Mouse (Mus musculus): ENCODE measurements at regions not wholly inside any gene's neighbourhood (a gene's known extent, or its start where the extent isn't known, plus 50 kb on each side); places are given as distances from the start of the nearest gene placed in this dataset.
"Not testable (repeated sequence)": the region's sequence is repeated elsewhere in the genome, so short reads cannot be mapped to it uniquely, and the experiment has no call there.

- ATAC-seq (ENCODE audit: low FRiP score, low TSS enrichment): no peak
- WGBS: 60% methylated on average over 2 of the region's 2 CpGs
- H3K36me3 ChIP-seq (ENCODE audit: insufficient read depth, low read length): no peaks in the 10 kb centered on the region
- no peaks in the 10 kb centered on the region for H3K27me3 ChIP-seq (ENCODE audit: insufficient read depth, low read length)
- no peak overlapping the region for H3K4me2 ChIP-seq (replicated peaks; ENCODE audit: low read depth, low read length)
- no peak overlapping the region for H3K9ac ChIP-seq (replicated peaks; ENCODE audit: low read length)
- H3K4me3 ChIP-seq (ENCODE audit: low read length): no peak overlapping the region
- no peaks in the 10 kb centered on the region for H3K4me1 ChIP-seq (ENCODE audit: insufficient read depth, low read length)
- no peak overlapping the region for H3K27ac ChIP-seq (ENCODE audit: low read length)
- H3K9me3 ChIP-seq (ENCODE audit: low read length): no peaks in the 10 kb centered on the region
Measured at GRCm38 (mm10) chr12:77035676-77036075, 73.7 kb upstream of the Max start.

DNA sequence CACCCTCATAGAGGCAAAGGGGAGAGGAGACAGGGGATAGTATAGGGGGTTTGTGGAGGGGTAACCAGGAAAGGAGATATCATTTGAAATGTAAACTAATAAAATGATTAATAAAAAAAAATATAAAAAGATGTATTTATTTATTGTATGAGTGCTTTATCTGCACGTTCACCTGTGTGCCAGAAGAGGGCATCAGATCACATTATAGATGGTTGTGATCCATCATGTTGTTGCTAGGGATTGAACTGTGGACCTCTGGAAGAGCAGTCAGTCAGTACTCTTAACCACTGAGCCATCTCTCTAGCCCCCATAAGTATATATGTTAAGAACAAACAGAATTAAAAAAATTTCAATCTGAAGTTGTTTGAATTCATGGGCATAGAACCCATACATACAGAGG is 69.4 kb upstream of the Max start:
- Histone ChIP-seq H3K36me3 (ENCODE audit: insufficient read depth, low read length) (no peaks in the 10 kb centered on the region), H3K27ac (ENCODE audit: low read length) (no peak overlapping the region), H3K4me2 (replicated peaks; ENCODE audit: low read depth, low read length) (no peak overlapping the region), H3K9ac (replicated peaks; ENCODE audit: low read length) (no peak overlapping the region), H3K4me3 (ENCODE audit: low read length) (no peak overlapping the region), H3K27me3 (ENCODE audit: insufficient read depth, low read length) (no peaks in the 10 kb centered on the region), H3K9me3 (ENCODE audit: low read length) (no peaks in the 10 kb centered on the region), H3K4me1 (ENCODE audit: insufficient read depth, low read length) (no peaks in the 10 kb centered on the region)
- ATAC-seq (ENCODE audit: low FRiP score, low TSS enrichment): no peak
- 65% methylated on average over 1 of the region's 1 CpGs for WGBS

DNA sequence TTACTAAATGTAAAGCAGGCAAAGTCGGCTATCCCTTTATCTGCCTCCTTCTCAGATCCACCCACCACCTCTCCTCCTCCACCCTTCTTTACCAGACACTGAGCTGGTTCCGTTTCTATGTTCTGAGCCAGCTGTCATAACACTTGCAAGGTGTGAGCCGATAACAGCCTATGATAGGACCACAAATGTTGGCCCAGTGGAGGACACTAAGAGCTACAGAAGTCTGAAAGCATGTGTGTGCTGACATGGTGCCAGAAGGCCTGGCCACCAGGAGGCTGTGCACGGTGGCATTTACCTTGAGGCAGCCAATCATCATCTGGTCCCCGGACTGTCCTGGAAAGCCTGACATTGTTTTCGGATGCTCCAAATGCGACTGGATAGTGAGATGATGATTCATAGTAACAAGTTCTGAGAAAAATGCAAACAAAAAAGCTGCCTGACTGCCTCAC is 63.5 kb upstream of the Max start:
- H3K36me3 ChIP-seq (ENCODE audit: insufficient read depth, low read length): no peaks in the 10 kb centered on the region
- no peak overlapping the region for H3K4me3 ChIP-seq (ENCODE audit: low read length)
- H3K27me3 ChIP-seq (ENCODE audit: insufficient read depth, low read length): no peaks in the 10 kb centered on the region
- no peak overlapping the region for H3K4me2 ChIP-seq (replicated peaks; ENCODE audit: low read depth, low read length)
- WGBS: 66% methylated on average over 7 of the region's 7 CpGs
- H3K9me3 ChIP-seq (ENCODE audit: low read length): no peaks in the 10 kb centered on the region
- H3K27ac ChIP-seq (ENCODE audit: low read length): no peak overlapping the region
- no peak for ATAC-seq (ENCODE audit: low FRiP score, low TSS enrichment)
- H3K4me1 ChIP-seq (ENCODE audit: insufficient read depth, low read length): no peaks in the 10 kb centered on the region
- no peak overlapping the region for H3K9ac ChIP-seq (replicated peaks; ENCODE audit: low read length)

DNA sequence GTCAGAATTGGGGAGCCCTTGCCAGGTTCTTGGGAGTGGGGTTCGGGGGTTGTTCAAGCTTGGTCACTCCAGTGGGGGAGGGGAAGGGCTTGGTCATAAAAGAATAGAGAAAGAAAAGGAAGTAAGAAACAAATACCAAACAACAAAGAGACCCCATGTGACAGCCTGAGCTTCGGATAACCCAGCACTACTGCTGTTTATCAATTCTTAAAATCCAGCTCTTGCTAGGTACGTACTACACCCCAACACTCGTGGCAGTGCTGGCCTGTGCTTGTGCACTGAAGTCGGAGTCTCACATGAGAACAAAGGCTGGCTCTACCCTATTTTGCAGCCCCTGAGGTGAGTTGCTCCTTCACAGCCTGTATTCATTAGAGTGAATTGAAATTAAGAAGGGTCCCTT is 60.5 kb upstream of the Max start:
- Histone ChIP-seq H3K4me1 (ENCODE audit: insufficient read depth, low read length) (no peaks in the 10 kb centered on the region), H3K9me3 (ENCODE audit: low read length) (no peaks in the 10 kb centered on the region), H3K4me2 (replicated peaks; ENCODE audit: low read depth, low read length) (no peak overlapping the region), H3K27me3 (ENCODE audit: insufficient read depth, low read length) (no peaks in the 10 kb centered on the region), H3K36me3 (ENCODE audit: insufficient read depth, low read length) (no peaks in the 10 kb centered on the region), H3K4me3 (ENCODE audit: low read length) (no peak overlapping the region), H3K27ac (ENCODE audit: low read length) (no peak overlapping the region), H3K9ac (replicated peaks; ENCODE audit: low read length) (no peak overlapping the region)
- ATAC-seq (ENCODE audit: low FRiP score, low TSS enrichment): no peak
- 64% methylated on average over 5 of the region's 5 CpGs for WGBS

DNA sequence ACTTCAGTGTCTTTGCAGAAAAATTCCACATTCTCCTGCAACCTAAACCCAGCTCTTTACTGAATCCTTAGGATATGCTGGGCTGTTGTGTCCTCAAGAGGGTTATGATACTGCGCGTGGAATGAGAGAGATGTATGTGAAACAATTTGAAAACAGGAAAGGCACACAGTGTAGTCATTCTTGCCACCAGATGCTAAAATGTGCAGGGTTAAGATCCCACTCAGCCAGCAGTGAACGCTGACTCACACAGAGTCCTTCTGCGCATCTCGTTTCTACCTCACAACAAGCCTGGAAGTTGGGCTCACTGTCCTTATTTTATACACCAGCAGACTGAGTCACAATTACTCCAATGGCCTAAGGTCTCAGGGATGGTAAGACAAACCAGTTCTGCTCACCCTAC is 59.9 kb upstream of the Max start:
- H3K4me1 ChIP-seq (ENCODE audit: insufficient read depth, low read length): no peaks in the 10 kb centered on the region
- no peaks in the 10 kb centered on the region for H3K27me3 ChIP-seq (ENCODE audit: insufficient read depth, low read length)
- ATAC-seq (ENCODE audit: low FRiP score, low TSS enrichment): no peak
- H3K9ac ChIP-seq (replicated peaks; ENCODE audit: low read length): no peak overlapping the region
- H3K27ac ChIP-seq (ENCODE audit: low read length): no peak overlapping the region
- no peak overlapping the region for H3K4me3 ChIP-seq (ENCODE audit: low read length)
- no peaks in the 10 kb centered on the region for H3K36me3 ChIP-seq (ENCODE audit: insufficient read depth, low read length)
- H3K4me2 ChIP-seq (replicated peaks; ENCODE audit: low read depth, low read length): no peak overlapping the region
- no peaks in the 10 kb centered on the region for H3K9me3 ChIP-seq (ENCODE audit: low read length)
- 89% methylated on average over 5 of the region's 5 CpGs for WGBS

DNA sequence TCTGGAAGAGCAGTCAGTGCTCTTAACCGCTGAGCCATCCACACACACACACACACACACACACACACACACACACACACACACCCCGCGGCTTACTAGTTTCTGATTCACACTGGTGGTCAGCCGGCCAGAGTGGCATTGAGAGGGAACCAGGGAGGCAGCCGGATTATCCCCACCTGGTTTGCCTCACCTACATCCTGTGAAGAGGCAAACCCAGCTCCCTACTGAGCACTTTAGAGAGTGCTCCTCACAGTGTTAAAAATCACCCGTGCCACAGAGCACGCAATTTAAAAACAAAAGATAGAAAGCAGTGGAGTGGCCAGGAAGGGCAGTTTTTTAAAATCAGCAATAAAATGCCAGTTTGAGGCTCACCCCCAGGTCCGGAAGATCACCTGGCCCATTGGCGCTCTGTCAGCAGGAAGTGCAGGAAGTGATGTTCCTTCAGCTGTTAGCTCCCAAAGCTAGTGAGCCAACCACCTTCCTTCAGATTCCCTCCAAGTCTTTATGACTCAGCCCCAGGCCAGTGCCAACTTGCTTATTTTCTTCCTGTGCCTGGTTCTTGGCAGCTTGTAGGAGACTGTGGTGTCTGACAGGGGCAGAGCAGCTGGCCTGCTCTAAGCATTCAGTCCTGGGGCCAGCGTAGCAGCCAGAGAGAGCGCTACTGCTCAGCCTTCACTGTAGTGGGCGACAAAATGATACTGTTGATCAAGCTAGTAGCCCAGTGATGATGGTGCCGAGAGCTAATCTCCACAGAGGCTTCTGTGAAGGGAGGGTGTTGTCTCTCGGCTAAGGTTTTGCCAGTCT is 57.9 kb upstream of the Max start:
- Histone ChIP-seq H3K36me3 (ENCODE audit: insufficient read depth, low read length) (no peaks in the 10 kb centered on the region), H3K4me1 (ENCODE audit: insufficient read depth, low read length) (no peaks in the 10 kb centered on the region), H3K9ac (replicated peaks; ENCODE audit: low read length) (no peak overlapping the region), H3K27ac (ENCODE audit: low read length) (no peak overlapping the region), H3K9me3 (ENCODE audit: low read length) (no peaks in the 10 kb centered on the region), H3K27me3 (ENCODE audit: insufficient read depth, low read length) (no peaks in the 10 kb centered on the region), H3K4me3 (ENCODE audit: low read length) (no peak overlapping the region), H3K4me2 (replicated peaks; ENCODE audit: low read depth, low read length) (no peak overlapping the region)
- 62% methylated on average over 13 of the region's 14 CpGs for WGBS
- ATAC-seq (ENCODE audit: low FRiP score, low TSS enrichment): no peak

DNA sequence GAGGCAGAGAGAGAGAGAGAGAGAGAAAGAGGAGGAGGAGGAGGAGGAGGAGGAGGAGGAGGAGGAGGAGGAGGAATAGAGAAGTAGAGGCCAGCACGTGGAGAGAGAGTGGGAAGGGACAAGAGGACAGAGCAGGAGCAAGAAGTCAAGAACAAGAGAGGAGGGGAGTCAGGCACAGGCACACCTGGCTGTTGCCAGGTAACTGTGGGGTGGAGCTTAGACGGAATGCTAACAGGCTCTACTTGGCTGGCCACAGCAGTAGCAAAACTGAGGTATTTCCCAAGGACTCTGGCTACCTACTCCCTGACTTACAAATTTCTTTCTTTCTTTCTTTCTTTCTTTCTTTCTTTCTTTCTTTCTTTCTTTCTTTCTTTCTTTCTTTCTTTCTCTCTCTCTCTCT is 57.1 kb upstream of the Max start:
- H3K9me3 ChIP-seq (ENCODE audit: low read length); H3K27me3 ChIP-seq (ENCODE audit: insufficient read depth, low read length); ATAC-seq (ENCODE audit: low FRiP score, low TSS enrichment); H3K4me1 ChIP-seq (ENCODE audit: insufficient read depth, low read length); H3K4me3 ChIP-seq (ENCODE audit: low read length); H3K36me3 ChIP-seq (ENCODE audit: insufficient read depth, low read length); H3K27ac ChIP-seq (ENCODE audit: low read length); H3K9ac ChIP-seq (replicated peaks; ENCODE audit: low read length); H3K4me2 ChIP-seq (replicated peaks; ENCODE audit: low read depth, low read length): not testable (repeated sequence)
- WGBS: 29% methylated on average over 2 of the region's 2 CpGs

- H3K4me1 ChIP-seq (ENCODE audit: insufficient read depth, low read length): no peaks in the 10 kb centered on the region
- no peak overlapping the region for H3K4me3 ChIP-seq (ENCODE audit: low read length)
- 73% methylated on average over 6 of the region's 6 CpGs for WGBS
- no peaks in the 10 kb centered on the region for H3K36me3 ChIP-seq (ENCODE audit: insufficient read depth, low read length)
- ATAC-seq (ENCODE audit: low FRiP score, low TSS enrichment): no peak
- H3K4me2 ChIP-seq (replicated peaks; ENCODE audit: low read depth, low read length): no peak overlapping the region
- no peaks in the 10 kb centered on the region for H3K9me3 ChIP-seq (ENCODE audit: low read length)
- H3K9ac ChIP-seq (replicated peaks; ENCODE audit: low read length): no peak overlapping the region
- no peaks in the 10 kb centered on the region for H3K27me3 ChIP-seq (ENCODE audit: insufficient read depth, low read length)
- no peak overlapping the region for H3K27ac ChIP-seq (ENCODE audit: low read length)
Measured at GRCm38 (mm10) chr12:77018373-77018772, 56.4 kb upstream of the Max start.

GRCm38 (mm10) chr12:77014908-77015307 is 52.9 kb upstream of the Max start:
- no peak overlapping the region for H3K4me3 ChIP-seq (ENCODE audit: low read length)
- H3K4me2 ChIP-seq (replicated peaks; ENCODE audit: low read depth, low read length): no peak overlapping the region
- no peaks in the 10 kb centered on the region for H3K36me3 ChIP-seq (ENCODE audit: insufficient read depth, low read length)
- no peaks in the 10 kb centered on the region for H3K27me3 ChIP-seq (ENCODE audit: insufficient read depth, low read length)
- no peaks in the 10 kb centered on the region for H3K9me3 ChIP-seq (ENCODE audit: low read length)
- H3K9ac ChIP-seq (replicated peaks; ENCODE audit: low read length): no peak overlapping the region
- ATAC-seq (ENCODE audit: low FRiP score, low TSS enrichment): no peak
- H3K4me1 ChIP-seq (ENCODE audit: insufficient read depth, low read length): no peaks in the 10 kb centered on the region
- WGBS: 73% methylated on average over 2 of the region's 2 CpGs
- H3K27ac ChIP-seq (ENCODE audit: low read length): no peak overlapping the region

Measured in kidney, embryonic 16.5 days (tissue).